Mouse (Mus musculus) limb, embryonic 12.5 days (tissue): ENCODE measurements around the gene Smim14. TPM values are rescaled to one million over a fixed set of nuclear protein-coding genes. Genes with fewer than 3 reads are reported as not detected.

Source experiments
- ATAC-seq: fragments of 200-750 bp; cut with Nextera tagmentation; 2 replicates; pipeline ENCODE4 v1.8.0; 2017; ENCODE audit warnings: low read depth, moderate TSS enrichment; ENCODE audit not compliant: insufficient number of reproducible peaks, insufficient read depth, low FRiP score, low TSS enrichment
- H3K27ac ChIP-seq: fragments of 300-500 bp; sonication (generic); 2 replicates; pipeline ENCODE4 v1.5.1; 2016; ENCODE audit warnings: mild to moderate bottlenecking, moderate library complexity
- H3K27me3 ChIP-seq: fragments of 300-500 bp; sonication (generic); 2 replicates; pipeline ENCODE4 v1.6.1; 2016; ENCODE audit warnings: mild to moderate bottlenecking, moderate library complexity
- H3K36me3 ChIP-seq: fragments of 300-500 bp; sonication (generic); 2 replicates; pipeline ENCODE4 v1.6.1; 2016; ENCODE audit warnings: mild to moderate bottlenecking, moderate library complexity
- H3K4me1 ChIP-seq: fragments of 300-500 bp; sonication (generic); replicated peaks from 2 replicates; pipeline ENCODE4 v1.6.1; 2016
- H3K4me2 ChIP-seq: fragments of 300-500 bp; sonication (generic); 2 replicates; pipeline ENCODE4 v1.6.1; 2016; ENCODE audit warnings: mild to moderate bottlenecking, moderate library complexity
- H3K4me3 ChIP-seq: fragments of 300-500 bp; sonication (generic); replicated peaks from 2 replicates; pipeline ENCODE4 v1.5.1; 2016; ENCODE audit warnings: mild to moderate bottlenecking
- H3K9ac ChIP-seq: fragments of 300-500 bp; sonication (generic); replicated peaks from 2 replicates; pipeline ENCODE4 v1.6.1; 2016; ENCODE audit warnings: mild to moderate bottlenecking, moderate library complexity
- H3K9me3 ChIP-seq: fragments of 300-500 bp; sonication (generic); 2 replicates; pipeline ENCODE4 v1.6.1; 2016; ENCODE audit warnings: mild to moderate bottlenecking, moderate library complexity
- WGBS: fragments of 180-500 bp; shearing (Covaris S2); methylation state at CpG from one replicate; pipeline ENCODE4 v1.1.7; 2016; 5-methylcytosine and 5-hydroxymethylcytosine counted together
- polyA plus RNA-seq: library from polyadenylated mRNA; unstranded; fragments of >200 nt; fragmentation: Nextera tagmentation; extraction: Ambion mirVana; gene quantifications from 2 replicates; pipeline ENCODE4 v1.2.1, GENCODE M21; 2016

Smim14 gene
- polyA plus RNA-seq, 1 experiment from 2014 or later = 116 TPM

DNA sequence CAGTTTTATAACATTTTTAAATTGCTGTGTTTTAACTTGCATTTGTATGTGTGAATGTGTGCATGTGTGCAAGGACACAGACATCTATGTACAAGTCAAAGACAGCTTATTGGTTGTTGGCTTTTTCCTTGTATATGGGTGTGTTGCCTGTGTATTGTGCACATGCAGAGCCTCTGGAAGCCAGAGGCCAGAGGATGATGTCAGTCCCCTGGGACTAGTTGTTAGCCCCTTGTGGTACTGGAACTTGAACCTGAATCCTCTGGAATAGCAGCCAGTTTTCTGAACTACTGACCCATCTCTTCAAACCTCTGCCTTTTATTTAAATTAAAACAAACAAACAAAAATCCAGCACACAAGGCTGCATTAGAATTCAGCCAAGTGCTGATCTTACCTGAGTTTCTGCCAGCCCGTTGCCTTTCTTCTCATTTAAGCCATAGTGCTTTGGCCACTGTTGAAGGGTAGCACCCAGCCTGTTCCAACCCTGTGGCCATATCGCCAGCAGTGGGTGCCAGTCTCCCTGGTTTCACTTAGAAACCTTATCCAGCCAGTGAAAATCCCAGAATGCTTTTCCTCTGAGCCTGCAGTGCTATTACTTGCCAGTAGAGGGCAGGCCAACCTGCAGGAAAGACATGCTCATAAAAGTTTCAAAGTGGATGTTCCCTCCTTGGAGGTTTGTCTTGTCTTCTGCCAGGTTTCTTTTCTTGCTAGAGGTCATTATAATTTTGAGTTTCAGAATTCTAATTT is 135.6 kb downstream of the Smim14 start:
- ATAC-seq = no peak
- H3K4me1 ChIP-seq = no peaks in the 10 kb centered on the region
- no peaks in the 10 kb centered on the region for H3K27me3 ChIP-seq
- H3K4me3 ChIP-seq = no peak overlapping the region
- H3K4me2 ChIP-seq = no peak overlapping the region
- H3K36me3 ChIP-seq = peaks cover 93% of the 10 kb centered on the region
- no peak overlapping the region for H3K27ac ChIP-seq
- no peak overlapping the region for H3K9ac ChIP-seq
- WGBS = 28% methylated on average over 2 of the region's 2 CpGs
- no peaks in the 10 kb centered on the region for H3K9me3 ChIP-seq

Other genes starting within 250 kb of the Smim14 start
- gene Rfc1, start 201.5 kb downstream of the Smim14 start, polyA plus RNA-seq = 118 and 120 TPM in 2 replicates
- 0.09 TPM in 1 of 2 replicates, not detected in the other for gene Klb, start 188.9 kb downstream of the Smim14 start, polyA plus RNA-seq
- gene Rpl9, start 145.7 kb downstream of the Smim14 start, polyA plus RNA-seq = 1,006 and 1,010 TPM in 2 replicates
- 66.7 and 67.1 TPM in 2 replicates for gene Lias, start 145.7 kb downstream of the Smim14 start, polyA plus RNA-seq
- gene Ugdh, start 101.2 kb downstream of the Smim14 start, polyA plus RNA-seq = 154 and 170 TPM in 2 replicates
- not detected in 2 replicates for gene Gm43552, start 44.4 kb downstream of the Smim14 start, polyA plus RNA-seq
- 213 and 217 TPM in 2 replicates for gene Ube2k, start within 50 bp of the Smim14 start, polyA plus RNA-seq
- 110 and 120 TPM in 2 replicates for gene Pds5a, start 161.1 kb upstream of the Smim14 start, polyA plus RNA-seq
- 45.5 and 46.1 TPM in 2 replicates for gene N4bp2, start 226.3 kb upstream of the Smim14 start, polyA plus RNA-seq